Mouse (Mus musculus) c-Kit-negative CD71-positive TER-119-positive erythroid progenitor cells, embryonic 14.5 days (primary cell): ENCODE results near the gene Mycbpap.

Source experiments
- DNase-seq: peaks from one replicate; pipeline ENCODE4 v3.0.0-alpha.2; 2013; ENCODE audit warnings: low read depth, low spot score

Gene Mycbpap

DNA sequence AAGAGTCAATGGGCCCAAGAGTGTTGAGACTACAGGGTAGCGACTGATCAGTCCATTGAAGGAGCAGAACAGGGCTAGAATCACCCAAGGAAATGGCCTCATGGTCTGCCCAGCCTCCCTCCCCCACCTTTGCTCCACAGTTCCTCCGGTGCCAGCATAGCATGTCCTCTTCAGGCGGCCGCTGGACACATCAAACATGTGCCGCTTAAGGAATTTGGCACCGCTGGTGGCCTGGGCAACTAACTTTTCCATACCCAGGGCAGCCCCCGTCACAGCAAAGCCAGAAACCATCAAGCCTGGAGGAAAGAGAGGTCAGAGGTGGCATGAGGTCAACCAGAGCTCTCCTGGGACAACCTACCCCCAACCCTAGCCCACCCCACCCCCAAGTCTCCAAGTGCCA lies 39.6 kb downstream of the Mycbpap start:
- DNase-seq, result no peak

DNA sequence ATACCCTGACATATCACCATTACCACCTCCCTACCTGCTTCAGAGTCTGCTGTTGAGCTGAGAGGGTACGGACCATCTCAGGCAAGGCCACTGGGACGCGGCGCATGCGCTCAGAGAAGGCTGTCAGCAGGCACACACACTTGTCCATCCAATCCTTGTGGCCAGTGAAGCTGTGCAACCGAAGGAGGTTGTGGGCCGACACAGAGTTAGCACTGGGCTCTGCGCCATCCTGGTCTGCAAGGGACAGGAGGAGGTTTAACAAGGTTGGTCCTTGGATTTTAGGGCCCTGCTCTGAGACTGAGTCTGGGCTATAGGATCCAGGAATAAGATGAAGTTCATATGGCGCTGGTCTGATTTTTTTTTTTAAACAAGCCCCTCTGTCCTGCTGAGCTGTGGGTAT lies 41.2 kb downstream of the Mycbpap start:
- DNase-seq, result no peak

DNA sequence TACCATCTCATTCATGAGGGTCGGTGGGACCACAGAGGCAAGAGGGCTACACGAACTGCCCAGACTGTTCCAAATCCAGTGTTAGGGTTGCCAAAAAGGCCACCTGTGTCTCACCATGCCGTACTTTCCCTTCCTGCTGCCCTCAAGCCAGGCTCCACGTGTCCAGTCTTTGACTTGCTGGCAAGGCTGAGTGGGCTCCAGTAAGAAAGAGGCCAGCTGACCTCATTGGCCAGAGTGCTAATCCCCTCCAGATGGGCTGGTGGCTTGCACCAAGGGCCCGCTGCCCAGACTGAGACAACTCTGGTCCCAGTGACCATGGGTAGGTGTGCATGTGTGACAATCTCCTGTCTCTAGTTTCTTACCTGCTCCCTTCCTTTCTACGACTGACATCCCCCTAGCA lies 43.9 kb downstream of the Mycbpap start:
- DNase-seq, result no peak

DNA sequence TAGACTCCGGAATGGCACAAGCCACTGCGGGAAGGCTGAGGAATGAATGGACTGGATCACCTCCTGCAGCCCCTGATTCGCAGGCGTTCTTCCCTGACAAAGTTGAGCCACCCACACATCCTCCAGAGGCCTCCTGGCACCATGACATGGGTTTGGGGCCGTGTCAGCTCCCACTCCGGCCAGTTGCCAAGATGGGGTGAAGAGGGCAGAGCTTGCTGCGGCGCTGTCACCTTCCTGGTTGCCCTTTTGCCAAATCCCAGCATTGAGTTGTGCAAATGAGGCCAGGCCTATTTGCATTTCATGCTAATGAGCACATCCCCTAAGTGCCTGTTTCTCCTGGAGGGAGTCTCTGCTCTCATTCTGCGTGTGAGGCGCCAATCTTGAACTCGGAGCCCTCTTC lies 45.8 kb downstream of the Mycbpap start:
- no peak for DNase-seq

GRCm38 (mm10) chr11:94474544-94474910 lies 47.0 kb downstream of the Mycbpap start:
- no peak for DNase-seq

GRCm38 (mm10) chr11:94473707-94474543 lies 47.6 kb downstream of the Mycbpap start, which contains the start of gene Cacna1g:
Gene Cacna1g (minus strand): TSS chr11:94474198.
- no peak for DNase-seq

DNA sequence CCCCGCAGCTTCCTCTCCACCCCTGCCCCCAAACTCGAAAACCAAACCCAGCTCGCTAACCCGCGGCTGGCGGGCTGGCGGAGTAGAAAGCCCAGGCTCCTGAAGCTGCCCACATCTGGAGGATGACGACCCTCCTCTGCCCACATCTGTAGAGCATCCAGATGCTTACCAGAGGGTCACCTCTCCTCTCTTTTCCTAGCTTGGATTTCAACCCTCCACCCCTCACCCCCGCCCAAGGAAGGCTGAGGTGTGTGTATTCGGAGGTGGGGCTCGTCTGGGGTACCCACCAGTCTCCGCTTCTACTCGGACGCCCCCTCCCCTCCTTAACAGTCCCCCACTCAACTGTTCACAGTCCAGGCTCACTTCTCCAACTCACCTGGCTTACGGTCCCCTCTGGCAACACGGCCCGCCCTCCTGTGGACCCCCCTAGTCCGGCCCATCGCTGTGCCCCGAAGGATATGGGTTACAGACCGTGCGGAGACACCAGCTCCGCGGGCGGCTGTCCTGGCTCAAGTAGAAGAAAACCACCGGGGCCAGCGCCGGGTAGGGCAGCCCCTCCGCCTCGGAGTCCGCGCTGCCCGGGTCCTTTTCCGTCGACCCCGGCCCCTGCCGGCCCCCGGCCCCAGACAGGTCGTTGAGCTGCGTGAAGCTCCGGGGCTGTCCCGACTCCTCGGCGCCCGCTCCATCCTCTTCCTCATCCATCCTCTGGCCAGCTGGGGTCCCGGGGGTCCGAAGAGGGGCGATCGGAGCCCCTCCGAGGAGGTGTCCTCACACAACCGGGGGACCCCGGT lies 48.4 kb downstream of the Mycbpap start:
- DNase-seq, result no peak

DNA sequence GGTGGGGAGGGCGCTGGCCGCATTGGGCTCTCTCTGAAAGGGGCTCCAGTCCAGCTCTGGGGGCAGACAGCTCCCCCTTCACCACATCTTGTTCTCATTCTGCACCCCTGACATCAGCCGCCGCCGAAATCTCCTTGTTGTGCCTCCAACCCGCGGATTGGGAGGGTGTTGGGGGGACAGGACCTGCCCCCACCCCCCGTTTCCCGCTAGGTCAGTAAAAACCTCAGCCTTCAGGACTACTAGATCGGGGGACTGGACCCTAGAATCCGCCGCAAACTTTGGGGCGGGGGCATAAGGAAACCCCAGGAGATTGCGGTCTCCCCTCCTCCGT lies 49.0 kb downstream of the Mycbpap start:
- no peak for DNase-seq

GRCm38 (mm10) chr11:94471740-94472584 lies 49.6 kb downstream of the Mycbpap start:
- DNase-seq, result no peak

DNA sequence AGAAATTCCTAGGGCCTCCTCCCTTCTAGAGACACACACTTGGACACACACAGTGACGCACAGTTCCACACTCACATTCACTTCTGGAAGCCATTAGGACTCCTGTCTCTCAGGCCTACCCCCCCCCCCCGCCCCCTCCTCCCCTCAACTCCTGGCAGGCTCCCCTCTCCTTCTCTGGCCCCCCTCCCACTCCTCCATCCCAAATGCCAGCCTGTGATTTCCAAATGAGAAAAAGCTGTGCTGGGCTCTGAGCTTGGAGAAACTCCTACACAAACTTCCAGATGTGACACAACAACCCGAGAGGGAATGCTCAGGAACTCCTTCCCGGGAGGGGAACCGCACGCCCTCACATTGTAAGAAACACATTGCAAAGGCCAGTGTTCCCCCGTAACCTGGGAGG lies 51.2 kb downstream of the Mycbpap start:
- no peak for DNase-seq

DNA sequence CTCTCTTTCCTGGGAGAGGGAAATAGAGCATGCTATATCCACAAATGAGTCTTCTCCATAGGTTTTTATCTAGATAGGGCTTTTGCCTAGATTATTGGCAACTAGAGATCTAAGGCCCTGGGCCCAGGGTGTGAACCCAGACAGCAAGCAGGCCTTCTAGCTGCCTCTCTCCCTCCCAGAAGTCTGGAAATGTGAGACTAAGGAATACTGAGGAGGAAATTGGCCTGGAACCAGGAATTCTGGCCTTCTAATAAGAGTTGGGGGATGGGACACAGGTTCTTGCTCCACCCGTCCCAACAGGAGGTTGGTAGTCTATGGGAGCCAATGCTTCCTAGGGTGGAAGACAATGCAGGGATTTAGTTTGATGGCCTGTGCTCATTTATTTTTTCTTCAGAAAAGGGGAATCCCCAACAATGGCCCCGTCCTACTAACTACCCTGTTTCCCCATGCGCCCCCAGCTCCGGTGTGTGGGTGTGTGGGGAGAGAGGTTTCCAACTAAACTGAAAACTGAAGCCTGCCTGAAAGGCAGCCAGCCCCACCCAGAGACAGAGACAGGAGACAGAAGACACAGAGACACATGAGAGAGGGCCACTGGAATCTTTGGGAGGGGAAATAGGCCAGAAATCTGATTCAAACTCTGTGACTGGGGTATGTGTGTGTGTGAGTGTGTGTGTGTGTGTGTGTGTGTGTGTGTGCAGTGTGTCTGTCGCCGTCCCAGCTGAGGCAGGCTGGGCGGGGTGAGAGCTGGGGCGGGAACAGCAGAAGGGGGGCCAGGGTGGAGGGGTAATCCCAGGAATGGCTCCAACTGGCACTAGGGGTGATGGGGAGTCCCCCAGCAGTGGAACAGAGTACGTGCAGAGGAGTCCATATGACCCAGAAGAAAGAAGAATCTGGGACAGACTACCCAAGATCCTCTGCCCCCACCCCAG lies 52.1 kb downstream of the Mycbpap start:
- no peak for DNase-seq

DNA sequence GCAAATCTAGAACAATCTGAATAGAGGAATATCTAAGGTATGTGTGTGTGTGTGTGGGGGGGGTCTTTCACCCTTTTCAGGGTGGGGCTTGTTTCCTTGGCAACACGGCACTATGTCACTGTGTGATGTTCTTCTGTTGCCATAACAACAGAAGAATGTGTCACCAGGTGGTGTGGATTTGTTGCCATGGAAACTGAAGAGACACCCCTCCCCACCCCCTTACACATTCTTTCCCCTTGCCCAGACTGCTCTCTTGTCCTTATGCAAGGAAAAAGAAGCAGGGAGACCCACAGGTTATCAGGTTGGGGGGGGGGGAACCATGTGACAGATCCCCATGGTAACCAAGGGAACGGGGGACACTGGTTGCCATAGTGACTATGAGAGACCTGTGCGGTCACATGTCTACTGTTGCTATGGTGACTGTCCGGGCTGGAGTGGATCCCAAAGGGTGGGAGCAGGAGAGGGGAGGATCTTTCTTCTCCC lies 52.9 kb downstream of the Mycbpap start:
- DNase-seq, result no peak

DNA sequence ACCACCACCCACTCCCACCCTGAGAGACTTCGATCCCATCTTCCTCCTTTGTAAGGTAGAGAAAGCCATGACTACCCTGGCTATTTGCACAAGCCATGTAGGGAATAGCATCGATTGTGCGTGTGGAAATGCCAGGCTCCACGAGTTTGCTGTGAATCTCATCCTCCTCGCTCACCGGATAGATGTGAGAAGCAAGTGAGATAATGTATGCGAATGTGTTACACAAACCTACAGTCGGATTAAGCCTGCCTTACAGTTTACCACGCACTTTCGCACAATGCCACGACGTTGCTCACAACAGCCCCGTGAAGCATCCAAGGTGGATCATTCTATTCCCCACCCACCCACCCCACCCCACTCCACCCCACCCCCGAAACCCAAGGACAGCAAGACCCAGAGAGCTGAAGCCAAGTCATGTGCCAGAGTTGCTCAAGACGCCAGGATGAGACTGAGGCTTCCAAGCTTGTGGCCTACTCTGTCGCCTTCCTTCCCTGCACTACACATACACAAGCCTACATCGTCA lies 55.1 kb downstream of the Mycbpap start:
- DNase-seq, result no peak

DNA sequence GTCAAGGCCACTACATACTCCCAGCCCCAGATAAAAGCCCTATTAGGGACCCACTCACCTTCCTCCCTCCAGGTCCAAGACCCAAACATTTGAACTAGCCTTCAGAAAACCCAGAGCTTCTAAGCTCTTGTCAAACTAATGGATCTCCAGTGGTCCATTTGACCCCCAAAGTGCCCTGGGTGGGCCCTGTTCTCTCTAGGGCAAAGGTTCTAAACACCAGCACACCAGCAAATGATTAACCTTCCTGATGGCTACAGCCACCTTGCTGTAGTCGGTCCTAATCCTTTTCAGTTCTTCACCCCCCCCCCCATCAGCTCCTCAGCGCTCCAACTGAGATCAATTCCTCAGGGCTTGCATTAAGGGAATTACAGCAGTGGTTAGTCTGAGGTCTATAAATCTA lies 57.4 kb downstream of the Mycbpap start:
- DNase-seq, result no peak

DNA sequence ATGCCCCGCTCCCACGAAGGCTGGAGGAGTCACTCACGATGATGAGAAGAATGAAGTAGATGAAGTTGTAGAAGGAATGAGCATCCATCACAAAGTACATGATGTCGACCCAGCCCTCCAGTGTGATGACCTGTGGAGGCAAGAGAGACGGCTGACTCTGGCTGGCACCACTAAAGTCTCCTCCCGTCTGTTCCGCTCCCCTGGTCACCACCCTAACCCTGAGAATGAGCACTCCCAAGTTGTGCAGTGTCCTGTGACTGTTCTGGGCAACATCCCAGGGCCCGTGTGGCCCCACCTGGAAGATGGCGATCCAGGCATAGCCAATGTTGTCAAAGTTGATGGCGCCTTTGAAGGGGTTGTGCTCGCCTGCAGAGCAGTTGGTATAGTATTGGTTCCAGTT lies 59.7 kb downstream of the Mycbpap start:
- DNase-seq, result no peak

GRCm38 (mm10) chr11:94457001-94457400 lies 64.5 kb downstream of the Mycbpap start:
- DNase-seq, result no peak

GRCm38 (mm10) chr11:94456347-94456746 lies 65.2 kb downstream of the Mycbpap start:
- DNase-seq, result peak; percentile 51

DNA sequence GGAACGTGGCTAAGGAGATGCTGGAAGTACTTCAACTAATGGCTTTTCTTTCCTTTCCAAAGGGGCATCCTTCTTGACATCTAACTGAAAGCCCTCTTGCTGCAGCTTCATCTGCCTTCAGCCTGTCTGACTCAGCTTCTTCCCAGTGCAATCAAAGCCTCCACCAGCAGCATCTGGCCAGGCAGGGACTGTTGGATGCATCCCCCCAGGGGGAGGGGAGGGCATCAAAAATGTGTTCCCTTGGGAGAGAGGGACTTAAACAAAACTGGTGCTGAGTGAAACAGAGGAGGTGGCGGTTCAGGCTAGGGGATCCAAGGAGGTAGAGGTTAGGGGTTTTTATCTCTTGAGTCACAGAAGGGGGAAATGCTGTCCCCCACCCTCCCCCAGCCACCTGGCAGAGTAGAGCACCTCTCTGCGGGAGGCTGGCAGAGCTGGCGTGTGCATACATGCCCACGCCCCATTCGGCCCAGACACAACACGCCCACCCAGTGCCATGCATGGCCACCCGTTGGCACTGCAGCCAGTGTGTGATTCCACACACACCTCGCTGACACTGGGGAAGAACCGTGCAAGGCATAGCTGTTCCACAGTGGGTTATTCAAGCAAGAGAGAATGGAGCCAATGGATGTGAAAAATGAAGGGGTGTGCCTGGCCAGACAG lies 66.3 kb downstream of the Mycbpap start:
- no peak for DNase-seq

DNA sequence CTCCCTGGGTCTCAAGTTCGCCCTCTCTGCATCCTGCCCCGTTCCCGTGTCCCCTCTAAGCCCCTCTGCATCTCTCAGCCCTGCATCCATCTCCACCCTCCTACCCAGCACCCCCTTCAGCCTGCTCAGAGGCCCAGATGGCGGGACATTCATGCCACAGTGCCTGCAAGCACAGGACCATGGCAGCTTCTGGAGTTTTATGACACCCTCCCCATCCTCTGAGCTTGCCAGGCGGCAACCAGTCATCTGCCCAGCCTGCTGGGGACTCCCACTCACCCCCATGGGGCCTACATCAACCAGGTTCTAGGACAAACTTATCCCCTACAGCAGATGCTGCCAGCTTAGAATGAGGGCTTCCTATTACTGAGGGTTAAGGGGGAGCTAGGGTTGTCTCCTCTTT lies 66.8 kb downstream of the Mycbpap start:
- DNase-seq, result no peak
